Mouse (Mus musculus): ENCODE measurements around the gene Fry.

- no peak for TF ChIP-seq CTCF (IDR thresholded peaks at IDR 0.05; ENCODE audit: borderline replicate concordance, insufficient read depth, low read length)
- TF ChIP-seq POLR2A (IDR thresholded peaks at IDR 0.05; ENCODE audit: low read depth, low read length): no peak
These were observed 147.5 kb downstream of the Fry start for GRCm38 (mm10) chr5:150265953-150266352.

Measured in embryonic fibroblast, embryonic 13.5 days (primary cell).